Mouse (Mus musculus): Measurements from ENCODE around the gene Krtap27-1.

Krtap27-1 gene

GRCm38 (mm10) chr16:88671571-88671970 lies at the start of gene Krtap27-1:
Gene Krtap27-1 (minus strand): TSS chr16:88671671.
- DNase-seq = no peak

- no peak for DNase-seq
Measured at GRCm38 (mm10) chr16:88720031-88720430, 48.6 kb upstream of the Krtap27-1 start.

- no peak for DNase-seq
Measured at GRCm38 (mm10) chr16:88716549-88716948, 45.1 kb upstream of the Krtap27-1 start.

- no peak for DNase-seq
Measured at GRCm38 (mm10) chr16:88711245-88711644, 39.8 kb upstream of the Krtap27-1 start.

GRCm38 (mm10) chr16:88710757-88711156 lies 39.3 kb upstream of the Krtap27-1 start:
- no peak for DNase-seq

GRCm38 (mm10) chr16:88707496-88708012 lies 36.1 kb upstream of the Krtap27-1 start, which contains the start of gene 2310061N02Rik:
Gene 2310061N02Rik (minus strand): TSS chr16:88707962.
- no peak for DNase-seq

GRCm38 (mm10) chr16:88701072-88701864 lies 29.8 kb upstream of the Krtap27-1 start:
- no peak for DNase-seq

- no peak for DNase-seq
Measured at GRCm38 (mm10) chr16:88696256-88696655, 24.8 kb upstream of the Krtap27-1 start.

GRCm38 (mm10) chr16:88681282-88681681 lies 9.8 kb upstream of the Krtap27-1 start:
- DNase-seq = no peak

- DNase-seq = no peak
Measured at GRCm38 (mm10) chr16:88679099-88679498, 7.6 kb upstream of the Krtap27-1 start.

- no peak for DNase-seq
Measured at GRCm38 (mm10) chr16:88657426-88657825, 14.0 kb downstream of the Krtap27-1 start.

GRCm38 (mm10) chr16:88651952-88652351 lies 19.5 kb downstream of the Krtap27-1 start:
- DNase-seq = no peak

GRCm38 (mm10) chr16:88651082-88651481 lies 20.4 kb downstream of the Krtap27-1 start:
- no peak for DNase-seq

- no peak for DNase-seq
Measured at GRCm38 (mm10) chr16:88647358-88647846, 24.1 kb downstream of the Krtap27-1 start, which contains the start of gene Krtap26-1. Gene Krtap26-1 (minus strand): TSS chr16:88647796.

- no peak for DNase-seq
Measured at GRCm38 (mm10) chr16:88646366-88647111, 24.9 kb downstream of the Krtap27-1 start.

- DNase-seq = no peak
Measured at GRCm38 (mm10) chr16:88640053-88640452, 31.4 kb downstream of the Krtap27-1 start.

GRCm38 (mm10) chr16:88635142-88635541 lies 36.3 kb downstream of the Krtap27-1 start:
- DNase-seq = no peak

GRCm38 (mm10) chr16:88631474-88631873 lies 40.0 kb downstream of the Krtap27-1 start:
- DNase-seq = no peak

- no peak for DNase-seq
Measured at GRCm38 (mm10) chr16:88627566-88627965, 43.9 kb downstream of the Krtap27-1 start, which contains the start of gene 2310079G19Rik. Gene 2310079G19Rik (minus strand): TSS chr16:88627666.

All from right cerebral cortex, postnatal 25 days (tissue).